Mouse (Mus musculus) monocyte, adult 2 months (primary cell): ENCODE results near the gene Ranbp3l.

Experiments
- DNase-seq, 2 experiments: peaks; one replicate each; pipeline ENCODE4 v3.0.0; 2022; ENCODE audit warnings: low spot score in 2 of 2, low read depth in 1 of 2

The Ranbp3l gene

DNA sequence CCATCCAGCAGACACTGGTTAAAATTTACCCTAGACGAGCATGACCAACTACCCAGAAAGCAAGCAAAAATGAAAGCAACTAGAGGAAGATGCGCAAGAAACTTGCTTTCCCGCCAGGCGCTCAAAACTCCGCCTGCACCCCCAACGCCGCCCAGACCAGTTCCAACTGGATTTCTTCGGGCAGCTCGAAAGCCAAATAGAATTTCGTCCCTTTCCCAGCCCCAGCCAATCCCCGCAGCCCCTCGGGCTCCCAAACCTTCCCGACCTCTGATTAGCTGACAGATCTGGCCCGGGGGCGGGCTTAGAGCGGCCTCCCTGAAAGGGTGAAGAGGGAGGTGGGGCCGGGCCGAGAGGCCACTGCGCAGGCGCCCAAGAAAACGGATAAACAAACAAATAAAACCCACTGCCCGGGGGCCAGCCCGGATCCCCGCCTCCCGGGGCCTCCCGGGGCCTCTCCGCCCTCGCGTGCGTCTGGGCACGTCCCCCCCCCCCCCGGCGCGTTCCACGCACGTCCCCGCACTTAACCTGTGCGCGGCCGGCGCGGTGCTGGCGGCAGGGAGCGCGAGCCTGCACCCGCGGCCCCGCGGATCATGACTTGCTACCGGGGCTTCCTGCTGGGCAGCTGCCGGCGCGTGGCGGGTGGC, 103.3 kb downstream of the Ranbp3l start, which contains the start of gene Nadk2:
TSS of gene Nadk2 (plus strand) at position 349 of the 644 bp plus-strand sequence.
- DNase-seq: peak; percentile 93 to 95

DNA sequence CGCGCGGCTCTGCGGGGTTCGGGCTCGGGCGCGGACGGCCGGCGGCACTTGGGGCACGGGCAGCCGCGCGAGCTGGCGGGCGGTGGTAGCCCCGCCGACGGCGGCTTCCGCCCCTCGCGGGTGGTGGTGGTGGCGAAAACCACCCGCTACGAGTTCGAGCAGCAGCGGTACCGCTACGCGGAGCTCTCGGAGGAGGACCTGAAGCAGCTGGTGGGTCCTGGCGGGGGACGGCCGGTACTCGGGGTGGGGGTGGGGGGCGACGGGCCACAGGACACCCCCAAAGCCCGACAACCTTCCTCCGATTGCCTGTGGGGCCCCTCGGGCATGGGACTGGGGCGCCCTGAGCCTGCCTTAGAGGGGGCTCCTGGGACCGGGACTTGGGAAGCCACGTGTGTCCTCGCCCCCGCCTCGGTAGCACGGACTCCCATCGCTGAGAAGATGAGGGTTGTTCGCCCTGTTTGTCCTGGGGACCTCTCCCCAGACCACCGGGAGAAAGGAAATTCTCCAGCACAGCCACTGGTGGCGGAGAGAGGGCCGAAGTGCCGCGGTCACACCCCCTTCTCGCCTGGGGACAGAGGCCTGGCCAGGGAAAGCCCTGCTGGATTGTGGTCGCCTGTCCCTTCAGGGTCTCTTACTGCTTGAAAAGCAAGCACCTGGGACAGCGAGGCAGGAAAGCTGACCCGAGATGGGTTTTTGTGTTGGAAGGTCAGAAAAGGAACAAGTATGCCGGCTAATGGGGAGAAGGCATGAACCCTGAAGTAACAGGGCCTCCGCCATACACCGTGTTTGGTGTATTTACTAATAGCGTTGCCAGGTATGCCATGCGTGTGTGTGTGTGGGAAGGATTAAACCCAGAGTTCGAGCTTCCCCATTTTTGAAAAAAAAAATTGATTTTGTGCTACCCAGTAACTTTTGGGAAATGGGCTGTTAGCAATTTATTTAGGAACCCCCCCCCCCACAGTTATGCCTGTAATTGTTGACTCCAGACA, 104.1 kb downstream of the Ranbp3l start:
- DNase-seq: peak in 1 of 2 experiments; percentile 14

DNA sequence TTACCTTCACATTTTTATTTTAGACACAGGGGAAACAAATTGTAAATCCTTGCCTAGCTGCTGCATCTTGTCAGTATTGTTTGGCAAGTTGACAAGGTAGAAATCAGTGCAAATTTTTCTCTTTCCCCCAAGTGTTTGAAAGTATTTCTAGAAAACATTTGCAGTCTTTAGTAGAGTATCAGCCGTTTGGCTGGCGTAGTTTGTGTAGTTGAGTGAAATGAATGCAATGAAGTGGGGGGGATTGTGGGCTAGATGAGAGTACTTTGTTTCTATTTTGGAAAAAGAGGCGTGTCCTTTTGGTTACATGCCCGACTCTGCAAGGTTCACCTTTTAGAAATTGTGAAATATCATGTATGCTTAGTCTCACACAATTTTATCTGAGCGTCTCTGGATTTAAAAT, 104.9 kb downstream of the Ranbp3l start:
- no peak for DNase-seq

DNA sequence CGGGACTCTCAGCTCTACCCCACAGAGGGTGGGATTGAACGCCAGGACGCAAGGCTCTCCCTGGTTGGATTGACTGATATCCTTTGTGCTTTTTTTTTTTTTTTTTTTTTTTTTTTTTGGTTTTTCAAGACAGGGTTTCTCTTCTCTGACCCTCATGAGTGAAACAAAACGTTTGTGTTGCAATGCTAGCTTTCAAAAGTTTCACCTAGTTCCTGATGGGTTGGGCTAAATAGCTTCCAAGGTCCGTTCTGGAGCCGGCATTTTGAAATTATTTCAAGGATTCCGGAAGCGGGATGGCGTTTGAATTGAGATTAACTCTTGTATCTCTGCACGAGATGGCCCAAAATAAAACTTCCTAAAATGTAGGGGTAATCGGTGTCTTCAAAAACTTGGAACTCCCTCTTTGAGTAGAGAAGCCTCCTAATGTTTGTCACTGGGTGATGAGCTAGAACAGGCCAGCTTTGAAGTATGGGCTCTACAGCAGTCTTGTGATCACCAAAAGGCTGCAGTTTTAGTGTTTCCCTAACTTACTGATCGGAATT, 105.4 kb downstream of the Ranbp3l start:
- DNase-seq: no peak

DNA sequence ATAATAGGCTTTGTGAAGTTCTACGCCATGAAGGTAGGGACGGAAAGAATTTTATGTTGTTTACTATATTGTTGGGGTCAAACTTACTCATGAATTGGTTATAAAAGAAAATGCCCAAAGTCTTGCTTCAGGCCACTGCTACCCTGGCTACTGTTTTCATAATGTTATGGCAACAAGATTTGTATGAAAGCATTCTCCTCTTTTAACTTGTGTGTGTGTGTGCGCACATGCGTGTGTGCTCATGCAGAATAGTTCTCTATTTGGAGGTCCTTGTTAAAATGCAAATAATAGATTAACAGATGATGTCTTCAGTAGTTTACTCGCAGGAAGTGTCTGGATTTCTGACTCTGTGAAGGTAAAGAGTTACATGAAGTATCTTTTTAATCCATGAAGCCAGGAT, 105.9 kb downstream of the Ranbp3l start:
- DNase-seq: no peak

DNA sequence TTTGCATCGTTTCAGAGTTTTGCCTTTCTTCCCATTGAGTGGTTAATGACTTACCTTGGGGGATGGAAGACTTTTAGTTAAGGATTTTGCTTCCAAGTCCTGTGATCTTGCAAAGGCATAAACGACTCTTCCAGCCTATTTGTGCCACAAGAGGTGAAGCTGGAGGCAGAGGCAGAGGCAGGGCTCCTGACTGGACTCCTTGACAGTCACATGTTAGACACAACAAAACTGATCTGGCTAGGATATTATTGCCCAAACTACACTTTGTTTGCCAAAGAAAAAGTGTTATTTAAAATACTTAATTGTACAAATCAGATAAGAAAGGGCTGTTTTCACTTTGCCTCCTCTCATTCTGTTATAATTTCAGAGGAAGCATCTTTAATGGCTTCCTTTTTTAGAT, 106.4 kb downstream of the Ranbp3l start:
- no peak for DNase-seq

DNA sequence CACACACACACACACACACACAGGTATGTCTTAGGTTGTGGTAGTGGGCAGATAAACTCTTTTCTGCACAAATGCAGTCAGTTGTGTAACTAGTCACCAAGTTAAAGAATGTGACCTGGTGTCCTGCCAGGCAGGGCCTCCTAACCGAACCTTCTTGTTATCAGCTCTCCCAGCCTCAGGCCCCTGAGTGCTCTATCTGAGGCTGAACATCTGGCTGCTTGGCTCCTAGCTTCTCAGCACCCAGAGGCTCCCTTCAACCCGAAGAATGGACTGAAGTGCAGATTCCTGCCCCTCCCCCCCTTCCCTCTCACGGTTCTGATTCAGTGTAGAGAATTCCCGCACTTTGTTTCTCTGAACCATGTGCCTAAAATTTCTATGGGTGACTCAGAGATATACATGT, 106.9 kb downstream of the Ranbp3l start:
- no peak for DNase-seq

DNA sequence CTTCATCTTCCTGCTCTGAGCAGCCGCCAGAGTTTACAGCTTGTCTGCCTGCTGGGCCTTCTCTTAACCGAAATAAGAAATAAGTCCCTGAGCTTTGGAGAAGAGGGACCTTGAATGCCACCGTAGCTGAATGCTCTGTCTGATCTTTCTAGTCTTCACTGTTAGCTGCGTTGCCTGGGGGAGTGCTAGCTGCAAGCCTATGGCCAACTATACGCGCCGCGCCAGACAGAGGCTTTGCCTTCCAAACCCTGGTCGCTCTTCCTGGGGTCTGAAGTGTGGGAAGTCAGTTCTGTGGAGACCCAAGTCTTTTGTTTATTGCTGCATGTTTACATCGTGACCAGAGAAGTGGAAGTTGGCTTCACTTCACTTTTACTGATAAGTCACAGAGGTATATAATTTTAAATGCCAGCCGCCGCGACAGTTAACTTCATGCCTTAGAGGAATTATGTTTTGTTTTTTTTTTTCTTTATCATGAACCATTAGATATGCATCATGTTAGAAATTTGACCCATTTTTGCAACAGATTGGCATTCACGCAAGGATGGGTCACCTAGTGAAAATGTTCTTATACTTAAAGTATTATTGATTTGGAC, 108.0 kb downstream of the Ranbp3l start:
- no peak for DNase-seq

DNA sequence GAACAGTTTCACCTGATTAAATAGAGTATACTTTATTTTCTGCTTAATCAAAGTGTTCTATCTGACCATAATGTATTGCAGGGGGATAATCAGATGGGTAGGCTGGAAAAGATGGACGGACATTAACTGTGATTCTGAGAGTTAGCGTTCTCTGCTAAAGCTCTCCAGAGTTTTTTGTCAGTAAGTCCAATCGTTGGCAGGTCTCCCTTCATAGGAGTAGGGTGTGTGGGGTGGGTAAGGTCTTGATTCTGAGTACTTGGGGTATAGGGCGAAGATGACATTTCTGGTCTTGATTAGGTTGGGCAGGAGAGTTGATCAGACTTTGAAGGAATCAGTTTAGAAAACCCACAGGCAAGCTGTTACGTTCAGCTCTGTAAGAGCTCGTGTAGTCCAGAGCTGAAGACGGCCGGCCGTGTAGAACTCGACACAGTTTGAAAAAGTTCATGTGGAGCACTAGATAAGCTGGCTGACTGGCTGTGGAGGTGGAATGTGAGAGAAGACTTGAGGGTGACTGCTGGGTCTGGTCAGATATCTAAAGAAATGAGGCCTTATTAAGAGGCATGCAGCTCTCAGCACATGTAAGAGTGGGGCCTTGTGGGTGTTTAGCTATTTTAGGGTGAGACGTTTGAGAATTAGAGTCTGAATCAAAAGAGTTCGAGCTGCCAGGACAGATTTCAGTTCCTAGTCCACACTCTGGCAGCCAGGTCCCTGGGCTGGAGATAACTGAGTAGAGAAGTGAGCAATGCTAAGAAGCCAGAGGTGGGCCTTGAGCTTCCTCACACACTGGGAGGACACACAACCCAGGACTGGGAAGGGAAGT, 110.9 kb downstream of the Ranbp3l start:
- DNase-seq: no peak

DNA sequence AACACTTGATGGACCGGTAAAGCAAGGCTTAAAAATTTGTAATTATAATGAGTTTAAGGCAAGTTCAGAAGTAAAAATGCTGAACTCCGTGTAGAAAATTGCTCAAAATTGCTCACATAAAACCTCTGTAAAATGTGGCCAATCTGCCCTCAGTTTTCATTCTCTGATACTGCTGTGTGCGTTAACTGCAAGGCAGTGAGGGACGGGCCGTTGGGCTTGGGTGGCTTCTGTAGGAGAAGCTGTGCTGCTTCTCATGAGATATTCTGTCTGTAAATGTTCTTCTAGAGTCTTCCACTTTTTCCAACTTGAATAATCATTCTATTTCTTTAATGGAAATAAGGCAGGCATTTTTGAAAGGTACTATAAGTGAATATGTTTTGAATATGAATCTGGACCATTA, 111.9 kb downstream of the Ranbp3l start:
- DNase-seq: no peak

DNA sequence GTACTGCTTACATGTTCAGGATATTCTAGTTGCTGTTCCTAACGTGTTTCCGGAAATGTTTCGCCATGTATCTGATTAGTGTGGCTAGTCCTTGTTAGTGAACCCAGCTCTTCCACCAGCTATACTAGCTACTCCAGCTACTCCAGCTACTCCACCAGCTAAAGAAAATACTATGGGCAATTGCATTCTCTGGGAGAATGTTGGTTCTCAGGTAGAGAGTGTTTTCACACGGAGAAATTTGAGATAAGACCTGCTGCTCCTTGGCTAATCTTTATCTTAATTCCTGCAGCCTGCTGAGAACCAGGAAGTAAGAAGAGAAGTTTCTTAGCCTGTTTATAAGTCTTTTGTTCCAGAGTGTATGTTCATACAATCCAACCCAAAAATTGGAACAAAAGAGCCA, 112.5 kb downstream of the Ranbp3l start:
- DNase-seq: no peak

DNA sequence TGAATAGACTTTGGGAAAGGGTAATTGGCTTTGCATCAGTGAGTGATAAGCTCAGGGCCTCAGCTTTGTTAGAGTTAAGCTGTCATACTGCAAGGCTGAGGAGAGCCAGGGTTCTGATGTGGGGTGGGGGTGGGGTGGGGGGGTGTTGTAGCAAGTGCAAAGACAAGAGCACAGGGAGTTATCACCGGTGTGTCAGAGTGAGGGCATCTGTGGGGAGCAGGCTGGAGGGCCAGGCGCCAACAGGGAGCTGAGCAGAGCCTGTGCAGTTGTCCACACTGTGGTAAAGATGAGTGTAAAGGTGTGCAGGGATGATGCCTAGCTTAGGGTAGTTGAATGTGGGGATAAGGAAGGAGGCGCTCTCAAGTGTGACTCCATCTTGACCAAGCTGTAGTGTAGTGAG, 113.5 kb downstream of the Ranbp3l start:
- no peak for DNase-seq

DNA sequence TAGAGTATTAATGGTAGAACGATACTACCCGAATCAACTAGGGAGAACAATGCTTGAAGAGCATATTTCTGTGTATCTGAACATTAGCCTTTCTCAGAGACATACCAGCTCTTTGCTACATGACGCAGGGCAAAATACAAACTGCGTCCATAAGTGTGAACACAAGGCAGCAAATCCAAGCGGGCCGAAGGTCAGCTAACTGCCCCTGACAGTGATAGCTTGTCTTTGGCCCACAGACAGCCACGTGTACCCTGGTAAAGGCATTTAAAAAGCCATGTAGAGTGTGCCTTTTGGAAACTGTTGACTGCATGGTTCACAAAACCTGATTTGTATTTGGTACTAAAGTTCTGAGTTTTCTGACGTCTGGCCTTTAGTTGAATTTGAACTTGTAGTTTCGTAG, 115.0 kb downstream of the Ranbp3l start:
- no peak for DNase-seq

DNA sequence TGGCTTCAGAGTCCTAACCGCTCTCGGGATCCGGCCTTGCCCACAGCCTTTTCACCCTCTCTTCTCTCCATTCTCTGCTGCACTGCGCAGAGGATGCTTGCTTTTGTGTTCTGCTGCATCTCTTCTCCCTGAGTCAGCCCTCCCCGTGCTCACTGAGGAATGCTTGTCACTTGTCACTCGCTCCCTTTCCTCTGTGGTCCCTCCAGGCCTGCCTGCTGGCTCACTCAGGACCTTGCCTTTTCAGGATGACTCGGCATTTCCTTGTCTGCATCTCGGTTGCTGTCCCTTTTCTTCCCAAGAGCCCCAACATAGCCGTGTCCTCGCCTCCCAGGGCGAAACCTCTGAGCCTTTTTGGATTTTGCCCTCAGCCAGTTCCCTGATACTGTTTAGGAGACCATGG, 119.1 kb downstream of the Ranbp3l start:
- no peak for DNase-seq

DNA sequence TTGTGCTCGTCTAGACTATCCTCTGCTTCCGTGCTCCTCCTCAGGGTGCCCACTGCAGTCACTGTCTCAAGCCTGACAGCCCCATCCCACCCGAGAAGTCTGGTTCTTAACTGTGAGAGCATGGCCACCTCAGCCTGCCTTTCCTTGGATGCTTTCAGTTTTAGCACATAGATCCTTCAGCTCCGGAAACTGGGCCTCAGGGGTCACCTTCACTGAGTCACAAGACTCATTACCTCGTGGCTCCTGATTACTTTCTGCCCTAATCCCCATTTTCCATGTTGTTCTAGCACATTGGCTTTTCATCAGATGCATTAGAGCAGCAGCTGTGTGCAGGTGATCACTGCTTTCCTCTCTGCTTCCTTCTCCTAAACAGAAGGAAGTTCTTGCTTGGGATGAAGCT, 119.7 kb downstream of the Ranbp3l start:
- DNase-seq: no peak

DNA sequence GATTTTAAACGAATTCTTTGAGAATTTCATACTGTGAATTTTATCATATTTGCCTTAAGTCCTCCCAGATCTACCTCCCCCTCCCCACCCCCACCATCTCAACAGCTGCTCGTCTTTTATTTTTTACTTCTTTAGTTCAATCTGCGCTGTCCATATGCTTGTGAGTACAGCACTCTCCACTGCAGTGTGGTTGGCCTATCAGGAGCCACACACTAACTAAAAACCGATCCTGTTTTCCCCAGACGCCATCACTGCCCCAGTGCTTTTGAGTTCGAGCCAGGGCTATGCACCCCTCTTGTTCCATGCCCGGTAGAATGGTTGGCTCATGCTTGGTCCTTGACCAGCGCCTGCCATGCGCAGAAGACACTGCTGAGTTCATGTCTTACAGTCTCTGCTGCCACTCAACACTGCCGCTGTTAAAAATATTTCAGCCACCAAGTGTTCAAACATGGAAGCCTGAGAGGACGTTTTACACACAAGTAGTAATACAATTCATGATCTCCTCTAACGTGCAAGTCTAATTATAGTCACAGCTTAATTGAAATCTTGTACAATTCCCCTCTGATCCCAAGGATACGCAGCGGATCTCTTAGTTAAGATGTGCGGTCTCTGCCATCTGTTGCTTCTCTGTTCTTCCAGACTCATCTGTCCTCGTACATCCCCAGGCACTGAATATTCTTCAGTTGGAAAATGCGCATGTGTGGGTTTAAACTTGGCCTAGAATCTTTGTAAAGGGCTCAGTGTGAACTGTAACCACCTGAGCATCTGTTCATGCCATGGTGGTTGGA, 120.3 kb downstream of the Ranbp3l start:
- no peak for DNase-seq

DNA sequence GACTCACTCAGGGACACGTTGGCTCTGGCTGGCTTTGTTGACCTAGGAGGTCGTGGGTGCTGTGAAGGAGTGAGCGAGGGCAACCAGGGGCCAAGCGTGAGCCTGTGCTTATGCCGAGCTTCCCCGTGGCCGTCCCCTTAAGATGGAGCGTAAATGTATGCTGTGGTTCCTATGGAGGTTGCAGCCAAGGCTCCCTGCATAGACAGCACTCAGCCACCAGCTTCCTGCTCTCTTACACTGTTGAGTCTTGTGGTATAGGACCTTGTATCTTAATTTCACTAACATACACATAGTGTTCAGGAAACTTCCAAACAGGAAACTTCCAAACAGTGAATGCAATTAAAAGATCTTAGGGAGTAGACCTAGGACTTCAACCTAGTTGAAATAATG, 120.9 kb downstream of the Ranbp3l start:
- no peak for DNase-seq

DNA sequence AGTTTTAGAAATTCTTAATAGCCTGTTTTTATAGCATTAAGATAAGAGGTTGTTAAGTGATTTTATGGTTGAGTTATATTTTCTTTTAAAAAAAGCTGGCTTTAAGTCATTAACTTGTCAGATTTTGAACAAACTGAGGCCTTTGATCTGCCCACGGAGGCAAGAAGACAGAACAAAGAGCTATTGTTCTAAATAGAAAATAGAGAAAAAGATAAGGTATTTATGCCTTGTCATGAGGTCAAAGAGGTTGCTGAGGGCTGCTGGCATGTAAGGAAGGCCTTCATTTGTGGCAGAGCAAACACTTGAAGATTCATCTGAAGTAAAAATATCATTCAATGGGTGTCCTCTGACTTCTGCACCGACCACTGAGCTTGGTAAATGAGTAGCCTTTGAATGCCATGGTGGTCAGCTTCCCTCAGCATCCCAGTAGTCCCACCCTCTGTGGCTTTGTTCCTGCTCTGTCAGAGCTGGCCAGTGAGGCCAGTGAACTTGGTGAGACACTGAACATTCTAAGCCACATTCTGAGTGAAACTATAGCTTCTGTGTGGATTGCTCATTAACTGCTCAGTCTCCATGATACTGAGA, 121.5 kb downstream of the Ranbp3l start:
- no peak for DNase-seq

DNA sequence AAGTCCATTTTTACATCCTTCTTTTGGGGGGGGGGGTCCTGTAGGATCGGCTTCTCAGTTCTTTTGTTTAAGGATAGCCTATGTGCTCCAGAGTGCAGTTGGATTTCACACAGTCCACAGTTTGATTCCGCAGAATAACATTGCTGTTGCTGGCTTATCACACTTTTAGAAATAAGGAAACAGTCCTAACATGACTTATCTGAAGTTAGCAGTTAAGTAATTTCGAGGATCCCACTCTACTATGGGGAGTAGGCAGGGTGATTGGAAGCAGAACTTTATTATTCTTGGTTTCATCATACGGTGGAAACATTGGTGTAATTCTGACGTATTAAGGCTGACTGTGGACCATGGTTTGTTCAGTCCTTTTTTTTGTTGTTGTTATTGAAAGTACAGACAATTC, 122.9 kb downstream of the Ranbp3l start:
- DNase-seq: no peak
